Mouse (Mus musculus): ENCODE data around the gene Kank4. TPM values are rescaled to one million over a fixed set of nuclear protein-coding genes. Genes with fewer than 3 reads are reported as not detected.
"Not testable (repeated sequence)": the region's sequence is repeated elsewhere in the genome, so short reads cannot be mapped to it uniquely, and the experiment has no call there.

Gene Kank4
- total RNA-seq (2021) = 1 to 10 TPM; 1.6 to 1.9 TPM

DNA sequence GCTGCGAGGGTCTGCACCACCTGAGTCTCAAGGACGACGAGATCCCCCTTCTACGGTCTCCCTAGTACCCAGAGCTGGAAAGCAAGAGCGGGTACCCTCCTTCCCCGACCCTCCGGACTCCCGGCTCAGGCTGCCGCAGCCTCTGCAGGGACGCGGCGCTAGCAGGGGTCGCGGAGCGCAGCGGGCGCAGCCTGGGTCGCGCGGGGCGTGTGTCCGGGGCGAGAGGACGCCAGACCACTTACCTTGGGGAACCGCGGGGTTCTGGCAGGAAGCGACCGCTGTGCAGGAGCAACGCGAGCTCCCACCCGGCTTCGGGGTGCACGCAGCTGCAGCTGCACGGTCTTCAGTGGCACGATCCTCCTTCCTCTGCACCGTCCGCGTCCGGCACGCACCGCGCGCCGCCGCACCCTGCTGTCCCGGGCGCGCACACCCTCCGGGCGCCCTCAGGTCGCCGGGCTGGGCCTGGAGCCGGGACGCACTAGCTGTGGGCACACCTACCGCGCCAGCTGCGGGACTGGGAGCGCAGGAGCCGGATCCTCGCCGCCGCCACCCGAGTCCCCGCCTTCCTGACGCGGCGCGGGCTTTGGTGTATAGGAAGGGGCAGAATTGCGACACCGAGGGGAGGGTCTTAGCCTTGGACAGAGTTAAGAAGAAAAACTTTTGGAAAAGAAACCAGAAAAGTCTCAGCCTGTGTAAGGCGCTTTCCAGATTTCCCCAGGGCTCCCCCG lies at the start of gene Kank4:
TSS of gene Kank4 (minus strand) at position 354 of the 728 bp plus-strand sequence.
- peak; percentile 51 to 53 for DNase-seq
- intact Hi-C loops (cut with DNase I) = no loop called here

DNA sequence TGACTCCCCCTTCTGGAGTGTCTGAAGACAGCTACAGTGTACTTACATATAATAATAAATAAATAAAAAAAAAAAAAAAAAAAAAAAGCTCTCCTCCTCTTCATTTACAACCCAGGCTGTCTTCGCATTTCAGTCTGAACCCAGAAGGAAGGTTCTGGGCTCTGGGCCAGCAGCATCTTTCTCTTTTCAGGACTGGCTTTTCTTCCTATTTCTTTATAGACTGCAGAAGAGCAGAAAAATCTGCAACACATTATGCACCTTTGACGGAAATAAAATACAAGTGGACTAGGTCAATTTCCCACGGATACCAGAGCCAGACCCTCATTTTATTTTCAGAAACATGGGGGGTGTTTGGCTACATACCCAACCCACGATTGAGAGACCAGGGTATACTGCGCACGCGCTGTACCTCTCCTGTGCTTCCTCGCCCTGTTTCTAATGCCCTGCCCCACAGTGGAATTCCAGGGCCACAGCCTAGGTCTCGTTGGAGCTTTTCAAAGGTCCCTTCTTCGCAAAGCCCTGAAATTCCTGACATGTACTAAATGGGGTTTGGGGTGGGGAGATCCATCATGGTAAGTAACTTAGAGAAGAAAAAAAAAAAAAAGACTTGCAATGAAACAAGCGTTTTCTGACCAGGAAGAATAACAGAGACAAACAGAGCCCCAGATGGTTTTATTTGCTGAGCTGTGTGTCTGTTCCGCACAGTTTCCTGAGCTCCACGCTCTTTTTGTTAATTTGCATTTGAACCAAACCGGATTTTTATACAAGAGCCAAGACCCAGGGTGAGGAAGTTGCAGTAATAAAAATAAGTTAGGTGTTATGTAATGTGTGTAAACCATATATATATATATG lies 48.3 kb upstream of the Kank4 start:
- intact Hi-C loops (cut with DNase I) = no loop called here
- no peak for DNase-seq

DNA sequence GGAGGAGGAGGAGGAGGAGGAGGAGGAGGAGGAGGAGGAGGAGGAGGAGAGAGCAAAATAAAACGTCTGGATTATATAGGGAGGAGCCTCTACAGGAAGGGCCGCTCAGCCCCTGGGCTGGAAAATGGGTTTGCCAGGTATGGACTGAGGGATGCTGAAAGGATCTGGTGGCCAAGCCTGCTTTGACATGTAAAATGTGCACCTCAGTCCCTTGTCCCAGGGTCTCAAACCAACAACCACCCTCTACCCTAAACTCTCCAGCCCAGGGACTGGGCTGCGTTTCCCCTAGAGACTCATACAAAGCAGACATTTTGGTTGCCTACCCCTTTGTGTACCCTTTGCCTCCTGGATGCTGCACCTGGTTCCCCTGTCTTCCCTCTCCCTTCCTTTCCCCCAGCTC lies 47.2 kb upstream of the Kank4 start:
- intact Hi-C loops (cut with DNase I) = no loop called here
- no peak for DNase-seq

DNA sequence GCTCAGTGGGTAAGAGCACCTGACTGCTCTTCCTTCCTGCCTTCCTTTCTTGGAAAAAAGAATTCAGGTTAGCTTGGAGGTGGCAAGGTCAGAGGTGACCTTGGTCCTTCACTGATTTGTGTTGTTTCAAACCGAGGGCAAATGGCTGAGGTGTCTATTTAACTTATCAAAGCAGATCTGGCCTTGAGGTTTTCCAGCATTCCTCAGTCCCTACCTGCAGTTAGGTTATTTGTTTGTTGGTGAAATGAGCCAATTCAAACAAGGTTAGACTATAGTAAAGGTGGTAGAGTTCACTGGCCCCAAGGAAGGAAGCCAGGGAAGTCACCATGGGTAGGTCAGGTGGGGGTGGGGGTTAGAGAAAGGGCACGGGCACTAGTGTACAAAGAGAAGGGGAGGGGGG lies 46.8 kb upstream of the Kank4 start:
- no peak for DNase-seq
- intact Hi-C loops (cut with DNase I) = no loop called here

DNA sequence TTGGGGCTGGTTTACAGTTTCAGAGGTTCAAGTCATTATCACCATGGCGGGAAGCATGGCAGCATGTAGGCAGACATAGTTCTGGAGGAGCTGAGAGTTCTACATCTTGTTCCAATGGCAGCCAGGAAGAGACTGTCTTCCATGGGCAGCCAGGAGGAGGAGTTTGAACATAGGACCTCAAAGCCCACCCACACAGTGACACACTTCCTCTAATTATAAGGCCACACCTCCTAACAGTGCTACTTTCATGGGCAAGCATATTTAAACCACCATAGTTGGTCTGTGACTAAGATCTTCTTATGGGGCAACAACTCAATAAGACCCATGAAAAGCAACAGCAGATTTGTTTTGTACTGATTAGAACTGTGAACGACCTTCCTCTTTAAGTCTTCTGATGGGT lies 46.1 kb upstream of the Kank4 start:
- intact Hi-C loops (cut with DNase I) = no loop called here

DNA sequence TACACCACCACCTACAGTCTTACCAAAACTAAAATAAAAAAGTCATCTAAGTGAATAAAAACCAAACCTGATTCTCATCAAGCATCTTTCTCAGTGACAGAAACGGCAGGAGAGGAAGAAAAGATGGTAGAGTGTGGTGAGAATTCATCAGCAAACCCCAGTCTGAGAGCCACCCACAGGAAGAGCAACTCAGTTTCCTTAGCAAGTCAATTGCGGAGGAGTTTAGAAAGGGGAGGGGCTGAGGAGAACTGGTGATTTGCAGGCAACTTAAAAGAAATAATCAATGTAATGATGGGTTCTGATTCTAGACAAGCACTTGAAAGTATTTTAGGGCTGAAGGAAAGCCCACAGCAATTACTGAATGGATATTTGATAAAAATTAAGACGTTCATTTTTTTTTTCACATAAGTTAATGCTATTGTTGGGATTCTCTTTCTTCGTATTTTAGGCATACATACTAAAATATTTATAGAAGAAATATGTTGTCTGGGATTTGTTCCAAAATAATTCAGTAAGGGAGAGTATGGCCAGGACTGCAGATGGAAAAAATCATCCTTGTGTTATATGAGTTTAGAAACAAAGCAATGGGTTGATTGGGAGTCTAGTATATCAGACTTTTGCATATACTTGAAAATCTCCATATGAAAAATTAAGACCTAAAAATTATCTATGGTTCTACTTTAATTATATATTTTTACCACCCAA lies 41.0 kb upstream of the Kank4 start:
- intact Hi-C loops (cut with DNase I) = no loop called here
- DNase-seq = no peak

More for the DNA sequence above, 46.1 kb upstream of the Kank4 start:
- DNase-seq = no peak

DNA sequence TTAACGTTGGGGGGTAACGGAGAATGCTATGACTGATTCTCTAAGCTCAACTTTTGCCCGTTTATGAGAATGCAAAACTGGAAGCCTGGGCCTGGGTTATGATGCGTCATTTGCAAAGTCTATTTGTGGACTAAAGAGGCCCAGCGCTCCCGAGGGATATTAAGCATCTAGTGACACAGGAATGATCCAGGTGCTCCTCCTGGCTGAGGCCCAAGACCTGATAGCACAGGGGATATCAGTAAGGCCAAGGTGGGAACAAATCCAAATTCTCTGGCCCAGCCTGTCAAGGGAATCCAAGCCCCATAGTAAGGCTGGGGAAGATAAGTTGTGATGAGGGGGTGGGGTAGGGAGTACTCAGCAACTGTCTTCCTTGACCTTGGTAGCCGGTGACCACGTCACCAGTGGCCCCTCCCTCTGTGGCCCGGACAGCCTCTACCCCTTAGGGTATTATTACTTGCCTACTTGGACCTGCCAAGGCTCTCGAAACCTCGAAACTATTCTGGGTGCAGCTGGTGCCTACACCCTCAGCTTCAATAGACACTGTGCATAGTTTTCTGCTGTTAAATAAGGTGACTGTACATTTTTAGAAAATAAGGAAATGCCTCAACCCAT lies 39.8 kb upstream of the Kank4 start:
- DNase-seq = peak; percentile 10 to 21
- intact Hi-C loops (cut with DNase I) = no loop called here

DNA sequence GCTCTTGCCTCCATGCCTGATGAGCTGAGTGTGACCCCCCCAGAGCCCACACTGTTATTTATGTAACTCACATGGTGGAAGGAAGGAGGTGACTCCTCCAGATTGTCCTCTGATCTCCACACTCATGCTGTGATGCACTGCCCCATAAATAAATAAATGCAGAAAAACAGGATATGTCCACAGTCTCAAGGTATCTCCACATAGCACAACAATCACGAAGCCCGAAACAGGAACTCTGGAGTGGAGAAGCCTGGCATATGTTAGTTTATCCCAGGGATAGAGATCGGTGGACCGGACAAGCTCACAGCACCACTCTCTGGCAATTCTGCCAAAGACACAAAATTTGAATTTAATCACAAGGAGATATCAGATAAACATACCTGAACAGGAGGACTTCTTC lies 36.6 kb upstream of the Kank4 start:
- intact Hi-C loops (cut with DNase I) = no loop called here

DNA sequence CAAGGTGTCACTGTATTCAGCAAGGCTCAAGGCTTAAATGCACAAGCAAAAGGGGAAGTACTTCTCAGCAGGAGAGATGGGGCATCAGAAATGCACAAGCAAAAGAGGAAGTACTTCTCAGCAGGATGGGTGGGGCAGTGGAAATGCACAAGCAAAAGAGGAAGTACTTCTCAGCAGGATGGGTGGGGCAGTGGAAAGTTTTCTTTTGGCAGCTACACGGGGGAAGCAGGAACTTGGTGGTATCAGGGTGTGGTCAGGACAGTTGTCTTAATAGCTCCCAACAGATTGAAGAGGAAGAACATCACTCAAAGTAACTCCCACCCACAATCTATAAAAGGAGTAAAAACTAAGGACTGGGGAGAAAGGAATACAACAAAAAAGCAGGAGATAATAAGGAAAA lies 33.1 kb upstream of the Kank4 start:
- intact Hi-C loops (cut with DNase I) = not testable (repeated sequence)

More for the DNA sequence above, 36.6 kb upstream of the Kank4 start:
- no peak for DNase-seq

DNA sequence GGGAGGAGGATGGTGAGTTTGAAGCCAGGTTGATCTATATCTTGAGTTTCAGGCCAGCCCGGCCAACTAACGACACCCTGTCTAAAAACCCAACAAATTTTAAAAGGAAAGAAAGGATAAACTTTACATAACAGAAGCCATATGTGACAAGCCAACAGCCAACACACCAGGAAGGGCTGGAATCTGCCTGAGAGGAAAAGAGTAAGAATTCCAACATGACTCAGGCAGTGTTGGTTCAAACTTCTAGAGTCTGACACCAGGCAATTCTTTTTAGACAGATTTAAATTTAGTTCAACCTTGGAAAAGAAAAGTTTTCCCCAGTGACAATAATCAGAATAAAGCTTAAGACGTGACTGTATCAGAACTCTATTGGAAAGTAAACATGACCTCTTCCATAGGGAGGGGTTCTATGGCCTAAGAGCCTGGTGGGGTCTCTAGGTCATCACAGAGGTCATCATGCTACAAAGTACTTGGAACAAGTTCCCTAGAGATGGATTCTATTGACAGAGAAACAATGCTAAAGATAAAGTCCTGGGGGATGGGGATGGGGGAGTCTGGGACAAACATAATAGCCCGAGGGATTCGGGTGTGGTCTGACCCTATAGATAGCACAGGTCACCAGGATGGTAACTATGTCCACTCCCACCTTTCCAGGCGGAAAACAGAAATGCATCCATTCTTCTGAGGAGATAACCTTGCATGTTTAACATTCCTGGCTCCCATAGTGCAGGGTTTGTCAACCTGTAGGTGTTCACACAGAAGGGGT lies 30.0 kb upstream of the Kank4 start:
- intact Hi-C loops (cut with DNase I) = no loop called here

More for the DNA sequence above, 33.1 kb upstream of the Kank4 start:
- not testable (repeated sequence) for DNase-seq

DNA sequence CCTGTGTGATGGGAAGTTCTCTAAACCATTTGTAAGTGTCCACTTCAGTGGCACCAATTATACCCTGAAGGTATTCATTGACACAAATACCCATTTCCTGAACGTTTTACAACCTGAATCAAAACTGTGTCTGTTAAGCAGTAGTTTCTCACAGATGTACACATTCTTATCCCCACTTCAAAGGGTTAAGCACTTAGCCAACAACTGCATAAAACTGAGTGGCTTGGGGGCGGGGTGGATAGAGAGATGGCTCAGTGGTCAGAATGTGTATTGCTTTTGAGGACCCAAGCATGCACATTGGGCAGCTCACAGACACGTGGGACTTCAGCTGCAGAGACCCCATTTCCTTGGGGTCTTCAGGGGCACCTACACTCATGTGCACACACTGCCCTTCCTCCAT lies 29.1 kb upstream of the Kank4 start:
- intact Hi-C loops (cut with DNase I) = no loop called here
- no peak for DNase-seq

More for the DNA sequence above, 30.0 kb upstream of the Kank4 start:
- DNase-seq = no peak

DNA sequence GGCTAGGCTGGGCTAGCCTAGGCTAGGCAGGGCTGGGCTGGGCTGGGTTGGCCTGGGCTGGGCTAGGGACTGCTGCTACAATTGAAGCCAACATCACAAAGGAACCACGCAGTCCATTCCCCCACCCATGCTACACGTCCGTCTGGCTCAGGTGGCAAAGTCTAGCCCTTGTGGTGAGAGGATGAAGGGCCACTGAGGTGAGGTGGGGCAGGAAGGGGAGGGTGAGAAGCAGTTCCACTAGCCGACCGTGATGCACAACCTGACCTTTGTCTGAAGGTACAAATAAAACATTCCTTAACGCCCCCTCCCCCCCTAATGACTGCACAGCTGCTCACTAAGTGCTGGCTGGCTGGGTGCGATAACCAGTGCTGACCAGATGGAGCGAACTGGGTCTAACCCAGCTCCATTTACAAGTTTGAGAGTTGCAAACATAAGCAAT lies 28.4 kb upstream of the Kank4 start:
- no peak for DNase-seq
- intact Hi-C loops (cut with DNase I) = no loop called here

DNA sequence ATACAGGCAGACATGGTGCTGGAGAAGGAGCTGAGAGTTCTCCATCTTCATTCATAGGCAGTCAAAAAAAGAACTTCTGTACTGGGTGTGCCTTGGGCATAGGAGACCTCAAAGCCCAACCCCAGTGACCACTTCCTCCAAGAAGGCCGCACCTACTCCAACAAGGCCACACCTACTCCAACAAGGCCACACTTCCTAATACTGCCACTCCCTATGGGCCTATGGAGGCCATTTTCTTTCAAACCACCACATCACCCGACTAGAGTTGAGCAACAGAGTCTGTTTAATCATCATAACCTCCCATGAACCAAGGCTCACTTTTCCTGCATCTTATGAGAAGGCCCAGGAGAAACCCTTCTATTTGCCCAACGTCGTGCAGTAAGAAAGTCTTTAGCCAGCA lies 27.9 kb upstream of the Kank4 start:
- DNase-seq = no peak
- intact Hi-C loops (cut with DNase I) = no loop called here

DNA sequence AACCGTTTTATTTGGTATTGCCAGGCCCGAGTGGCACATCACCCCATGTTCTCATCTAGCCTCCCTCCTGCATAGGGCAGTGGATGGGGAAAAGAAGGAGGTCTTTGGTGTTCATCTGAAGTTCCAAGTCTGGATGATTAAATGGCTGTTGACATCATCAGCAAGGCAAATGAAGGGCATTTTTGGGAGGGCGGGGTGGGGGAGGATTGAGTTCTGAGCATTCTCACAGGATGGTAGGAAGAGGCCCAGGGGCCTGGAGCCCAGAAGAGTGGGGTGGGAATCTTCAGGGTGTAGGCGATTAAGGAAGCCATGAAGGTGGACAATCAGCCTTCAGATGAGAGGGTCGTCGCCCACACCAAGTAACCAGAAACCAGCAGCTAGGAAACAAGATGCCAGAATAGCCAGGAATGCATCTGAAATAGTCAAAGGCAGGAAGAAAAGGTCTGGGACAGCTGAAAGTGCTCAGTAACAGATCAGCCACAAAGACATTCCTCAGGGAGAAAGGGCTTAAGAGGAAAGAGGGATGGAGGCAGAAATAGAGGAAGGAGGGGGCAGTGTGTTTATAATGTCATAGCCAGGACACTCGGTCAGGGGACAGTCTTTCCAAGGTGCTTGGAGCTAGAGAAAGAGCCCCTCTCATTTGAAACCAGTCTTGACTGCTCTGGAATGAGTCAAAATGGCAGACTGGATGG lies 26.7 kb upstream of the Kank4 start:
- no peak for DNase-seq
- intact Hi-C loops (cut with DNase I) = no loop called here

DNA sequence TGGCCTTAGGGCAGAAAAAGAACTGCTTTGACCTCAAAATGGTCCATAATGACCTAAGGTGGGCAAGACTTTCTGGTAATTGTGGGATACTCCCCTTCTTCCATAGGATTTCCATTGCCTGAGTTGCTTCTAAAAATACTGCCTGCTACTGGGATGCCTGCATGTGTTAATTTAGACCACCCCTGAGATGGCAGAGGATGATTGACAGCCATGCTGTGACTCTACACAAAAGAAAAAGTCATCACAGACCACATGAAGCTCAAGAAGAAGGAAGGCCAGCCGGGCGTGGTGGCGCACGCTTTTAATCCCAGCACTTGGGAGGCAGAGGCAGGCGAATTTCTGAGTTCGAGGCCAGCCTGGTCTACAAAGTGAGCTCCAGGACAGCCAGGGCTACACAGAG lies 23.9 kb upstream of the Kank4 start:
- DNase-seq; intact Hi-C loops (cut with DNase I): not testable (repeated sequence)

DNA sequence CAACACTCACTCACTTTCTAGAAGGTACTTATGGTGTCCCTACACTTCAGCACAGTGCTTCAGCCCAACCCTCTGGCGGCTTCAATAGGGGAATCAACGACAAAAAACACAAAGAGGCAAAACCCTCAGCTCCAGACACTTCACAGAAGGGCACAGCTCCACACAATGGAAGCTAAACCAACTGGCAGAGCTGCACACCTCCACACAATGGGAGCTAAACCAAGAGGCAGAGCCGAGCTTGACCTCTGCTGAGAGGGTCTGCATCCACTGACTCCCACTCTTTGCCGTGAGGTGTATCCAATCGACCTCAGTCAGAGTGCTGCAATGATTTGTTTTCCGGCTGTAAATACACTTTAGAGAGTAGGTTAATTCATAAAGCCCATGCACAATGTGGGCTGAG lies 23.2 kb upstream of the Kank4 start:
- no peak for DNase-seq
- intact Hi-C loops (cut with DNase I) = no loop called here

DNA sequence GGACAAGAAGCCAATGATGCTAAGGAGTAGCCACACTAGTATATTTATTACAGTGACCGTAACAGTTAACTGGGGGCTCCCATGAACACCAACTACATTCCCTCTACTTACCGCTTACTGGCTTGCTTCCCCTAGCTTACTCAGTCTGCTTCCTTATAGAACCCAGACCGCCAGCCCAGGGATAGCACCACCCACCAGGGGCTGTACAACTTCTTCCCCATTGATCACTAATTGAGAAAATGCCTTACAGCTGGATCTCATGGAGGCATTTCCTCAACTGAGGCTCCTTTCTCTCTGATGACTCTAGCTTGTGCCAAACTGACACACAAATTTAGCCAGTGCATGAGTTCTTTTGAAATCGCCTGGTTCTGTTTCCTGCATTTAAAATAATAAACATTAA lies 21.6 kb upstream of the Kank4 start:
- intact Hi-C loops (cut with DNase I) = no loop called here
- no peak for DNase-seq

DNA sequence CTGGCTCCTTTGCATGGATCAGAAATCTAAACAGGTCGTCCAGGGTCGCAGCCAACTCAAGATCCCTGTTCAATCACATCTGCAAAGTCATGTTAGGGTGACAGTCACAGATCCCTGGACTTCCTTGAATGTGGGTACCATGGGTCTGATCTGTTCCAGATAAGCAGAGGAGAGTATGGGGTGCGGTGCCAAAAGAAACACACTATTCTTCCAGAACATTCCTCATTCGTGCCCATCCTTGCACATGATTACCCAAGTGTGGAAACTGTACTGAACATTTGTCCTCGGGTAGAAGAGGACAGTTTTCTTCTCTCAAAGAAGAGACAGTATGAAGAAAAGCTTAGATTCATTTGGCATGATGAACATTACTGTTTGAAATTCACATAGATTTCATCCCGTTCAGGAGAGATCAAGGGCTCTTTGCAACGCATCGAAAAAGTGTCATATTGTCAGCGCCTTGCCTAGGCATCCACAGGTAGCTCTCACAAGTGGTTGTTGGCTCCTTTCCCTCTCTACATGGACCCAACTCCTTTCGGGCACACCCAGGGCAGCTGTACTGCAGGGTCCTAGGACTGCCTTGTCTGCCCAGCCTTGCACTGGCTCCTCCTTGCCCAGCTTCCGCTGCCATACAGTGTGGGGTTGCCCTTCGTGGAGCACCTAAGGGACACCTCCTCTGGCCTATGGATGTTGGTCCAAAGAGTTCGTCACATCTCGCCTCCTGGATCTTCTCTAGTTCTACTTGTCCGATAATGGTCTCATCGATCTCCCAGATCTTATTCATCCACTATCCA lies 20.6 kb upstream of the Kank4 start:
- intact Hi-C loops (cut with DNase I) = no loop called here
- no peak for DNase-seq

DNA sequence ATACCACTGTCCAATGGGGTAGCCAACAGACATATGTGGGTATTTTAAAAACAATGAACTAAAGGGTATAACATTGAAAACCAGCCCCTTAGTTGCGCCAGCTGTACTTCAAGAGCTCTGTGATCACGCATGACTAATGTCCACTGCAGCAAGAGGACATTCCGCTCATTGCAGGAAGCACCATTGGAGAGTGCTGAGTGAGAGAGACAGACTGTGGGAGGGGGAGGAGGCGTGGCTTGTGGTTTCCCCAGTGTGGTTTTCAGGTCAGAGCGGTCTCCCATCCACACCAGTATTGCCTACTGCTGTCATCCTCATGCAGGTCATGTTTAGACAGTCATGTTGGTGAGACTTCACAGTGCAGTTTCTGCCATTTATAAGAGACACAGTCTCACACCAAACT lies 19.2 kb upstream of the Kank4 start:
- DNase-seq = no peak
- intact Hi-C loops (cut with DNase I) = no loop called here

Measured in heart, postnatal 10 days (tissue).